In genomic region chr5:24024957-24025356, GRCm38 (mm10) we compare ENCODE assay signal across 27 mouse cellular contexts. TPM values are rescaled to one million over a fixed set of nuclear protein-coding genes. Genes with fewer than 3 reads are reported as not detected.
DNase-seq lines count a peak whose midpoint lies in the region; ATAC-seq and TF ChIP-seq lines count a peak whose summit lies in the region.
"Had no signal": no experiment of that assay in that cellular context is flagged by ENCODE, and none has a peak within 500 bp of the region (broad histone marks: within the 10 kb centered on the region; RNA-seq: fewer than 3 reads in every experiment).

No protein-coding gene starts in this region.

- H3K9me3 ChIP-seq in kidney, embryonic 14.5 days (ENCODE audit: control insufficient read depth, low read length), result no peaks in the 10 kb centered on the region
- H3K9me3 ChIP-seq in kidney, embryonic 15.5 days (replicated peaks), result no peaks in the 10 kb centered on the region
- no peaks in the 10 kb centered on the region for H3K9me3 ChIP-seq in lung, embryonic 16.5 days (ENCODE audit: control insufficient read depth, low read length)
- no peaks in the 10 kb centered on the region for H3K9me3 ChIP-seq in MEL (replicated peaks; ENCODE audit: insufficient read depth, low read length)
- H3K9me3 ChIP-seq: embryonic facial prominence, embryonic 12.5 days; embryonic facial prominence, embryonic 15.5 days; heart, embryonic 13.5 days had no signal

- peak; percentile 10 for DNase-seq in kidney, postnatal 14 days
- no peak for DNase-seq in kidney, adult 9 months
- DNase-seq in lung, postnatal 14 days, result no peak
- DNase-seq in MEL (ENCODE audit: low read depth, low spot score), result peak; percentile 43
- no peak for DNase-seq in right cerebral cortex, postnatal 36 days (ENCODE audit: low spot score in 2 of 2)
- DNase-seq: adrenal gland, adult 8-10 months; adrenal gland, postnatal 25 days; cerebellum, adult 11-12 months; cerebellum, adult 8-10 months; cerebellum, postnatal 10 days; cerebellum, postnatal 36 days; forebrain, postnatal 0 days; gastrocnemius, adult 2 months; gastrocnemius, postnatal 14 days; heart, adult 18-20 months; heart, postnatal 14 days; heart, postnatal 4 days had no signal

- H3K4me2 ChIP-seq in kidney, embryonic 14.5 days (replicated peaks; ENCODE audit: low read depth, low read length), result no peak overlapping the region
- H3K4me2 ChIP-seq in kidney, embryonic 15.5 days, result no peak overlapping the region
- H3K4me2 ChIP-seq in lung, embryonic 16.5 days (ENCODE audit: low read depth, low read length), result no peak overlapping the region
- H3K4me2 ChIP-seq: embryonic facial prominence, embryonic 12.5 days; embryonic facial prominence, embryonic 15.5 days; heart, embryonic 13.5 days; hindbrain, embryonic 14.5 days had no signal

- H3K27me3 ChIP-seq in kidney, embryonic 14.5 days (ENCODE audit: control insufficient read depth, insufficient read depth, low read length), result no peaks in the 10 kb centered on the region
- no peaks in the 10 kb centered on the region; the same call in 1 of the 2 replicates for H3K27me3 ChIP-seq in kidney, embryonic 15.5 days
- no peaks in the 10 kb centered on the region for H3K27me3 ChIP-seq in lung, embryonic 16.5 days (ENCODE audit: control insufficient read depth, insufficient read depth, low read depth, low read length)
- no peaks in the 10 kb centered on the region for H3K27me3 ChIP-seq in MEL (ENCODE audit: control insufficient read depth in 1 of 2, insufficient read depth in 2 of 2, low read length in 2 of 2)
- H3K27me3 ChIP-seq: embryonic facial prominence, embryonic 12.5 days; embryonic facial prominence, embryonic 15.5 days; heart, embryonic 13.5 days had no signal

- no peak for TF ChIP-seq RAD21 in MEL (IDR thresholded peaks at IDR 0.05; ENCODE audit: low read depth, low read length)

- H3K9ac ChIP-seq in kidney, embryonic 14.5 days (ENCODE audit: low read depth, low read length), result no peak overlapping the region
- H3K9ac ChIP-seq in kidney, embryonic 15.5 days, result no peak overlapping the region
- no peak overlapping the region for H3K9ac ChIP-seq in lung, embryonic 16.5 days (ENCODE audit: low read length)
- H3K9ac ChIP-seq in MEL (ENCODE audit: control insufficient read depth, low read depth, low read length, poor library complexity, severe bottlenecking), result no peak overlapping the region
- H3K9ac ChIP-seq: embryonic facial prominence, embryonic 12.5 days; embryonic facial prominence, embryonic 15.5 days; forebrain, postnatal 0 days; heart, embryonic 13.5 days; hindbrain, embryonic 14.5 days had no signal

- TF ChIP-seq EP300 in MEL (IDR thresholded peaks at IDR 0.05; ENCODE audit: low read depth in 1 of 2, low read length in 2 of 2), result 0 out of 4 replicates have a peak, but pooled peaks of 1 of the 2 experiments have one; percentile 12

- 0 out of 2 replicates have a peak, but pooled peaks cover 4% of the 10 kb centered on the region for H3K4me1 ChIP-seq in kidney, embryonic 14.5 days (ENCODE audit: control insufficient read depth, insufficient read depth, low read length)
- peaks cover 11% of the 10 kb centered on the region for H3K4me1 ChIP-seq in kidney, embryonic 15.5 days
- H3K4me1 ChIP-seq in lung, embryonic 16.5 days (replicated peaks; ENCODE audit: control insufficient read depth, insufficient read depth, low read length), result peaks cover 6% of the 10 kb centered on the region
- H3K4me1 ChIP-seq in MEL (ENCODE audit: control insufficient read depth in 1 of 2, insufficient read depth in 2 of 2, low read length in 2 of 2), result peaks cover 13 to 15% of the 10 kb centered on the region in 2 experiments

- H3K36me3 ChIP-seq in kidney, embryonic 14.5 days (ENCODE audit: control insufficient read depth, insufficient read depth, low read length), result no peaks in the 10 kb centered on the region
- no peaks in the 10 kb centered on the region for H3K36me3 ChIP-seq in kidney, embryonic 15.5 days
- H3K36me3 ChIP-seq in lung, embryonic 16.5 days (ENCODE audit: control insufficient read depth, insufficient read depth, low read length), result no peaks in the 10 kb centered on the region
- peaks cover 1 to 26% of the 10 kb centered on the region in 2 experiments; a peak in 3 of 4 replicates for H3K36me3 ChIP-seq in MEL (ENCODE audit: control insufficient read depth in 1 of 2, insufficient read depth in 2 of 2, low read length in 2 of 2)
- H3K36me3 ChIP-seq: embryonic facial prominence, embryonic 12.5 days; embryonic facial prominence, embryonic 15.5 days had no signal

- no peak overlapping the region for H3K4me3 ChIP-seq in kidney, embryonic 14.5 days (ENCODE audit: low read length)
- H3K4me3 ChIP-seq in kidney, embryonic 15.5 days (replicated peaks), result no peak overlapping the region
- H3K4me3 ChIP-seq in lung, embryonic 16.5 days (ENCODE audit: low read length), result no peak overlapping the region
- H3K4me3 ChIP-seq in MEL (ENCODE audit: control insufficient read depth in 1 of 2, insufficient read depth in 1 of 2, low read depth in 2 of 2, low read length in 2 of 2), result no peak overlapping the region
- H3K4me3 ChIP-seq: embryonic facial prominence, embryonic 12.5 days; embryonic facial prominence, embryonic 15.5 days; gastrocnemius, adult 2 months; heart, embryonic 13.5 days had no signal

- TF ChIP-seq CTCF in MEL (IDR thresholded peaks at IDR 0.05 in 2 of 3, conservative IDR thresholded peaks at IDR 0.05 in 1 of 3; ENCODE audit: control insufficient read depth in 1 of 3, insufficient read depth in 1 of 3, low read depth in 2 of 3, low read length in 3 of 3, poor library complexity in 1 of 3, severe bottlenecking in 1 of 3), result no peak

- H3K27ac ChIP-seq in kidney, embryonic 14.5 days (ENCODE audit: low read depth, low read length), result no peak overlapping the region
- no peak overlapping the region for H3K27ac ChIP-seq in kidney, embryonic 15.5 days
- H3K27ac ChIP-seq in lung, embryonic 16.5 days (ENCODE audit: low read length), result no peak overlapping the region
- no peak overlapping the region for H3K27ac ChIP-seq in MEL (ENCODE audit: control insufficient read depth, low read depth, low read length)
- H3K27ac ChIP-seq: embryonic facial prominence, embryonic 12.5 days; embryonic facial prominence, embryonic 15.5 days; gastrocnemius, adult 2 months; heart, embryonic 13.5 days; hindbrain, embryonic 14.5 days had no signal

- 54% methylated on average over 3 of the region's 3 CpGs for WGBS in kidney, embryonic 14.5 days
- WGBS in kidney, embryonic 15.5 days, result 55% methylated on average over 3 of the region's 3 CpGs
- 34% methylated on average over 3 of the region's 3 CpGs for WGBS in lung, embryonic 16.5 days

- peaks cover 44% of the 10 kb centered on the region for H3K79me2 ChIP-seq in MEL (ENCODE audit: control insufficient read depth, insufficient read depth, low read length, poor library complexity)

- peak; percentile 53; the same call in 1 of the 2 replicates for ATAC-seq in kidney, embryonic 14.5 days (ENCODE audit: low FRiP score, low TSS enrichment)
- no peak for ATAC-seq in kidney, embryonic 15.5 days (replicated peaks; ENCODE audit: low FRiP score)
- peak; percentile 63; the same call in 1 of the 2 replicates for ATAC-seq in lung, embryonic 16.5 days (ENCODE audit: low read depth)
- ATAC-seq: activated CD4-positive, CD25-positive, alpha-beta regulatory T cell, adult 4 months; CD4-positive, CD25-positive, alpha-beta regulatory T cell, adult 4 months; forebrain, embryonic 14.5 days; forebrain, postnatal 0 days had no signal

- TF ChIP-seq POLR2A in MEL (IDR thresholded peaks at IDR 0.05; ENCODE audit: control insufficient read depth in 1 of 2, insufficient read depth in 1 of 2, low read depth in 1 of 2, low read length in 2 of 2, poor library complexity in 1 of 2), result no peak

TF ChIP-seq in MEL, 35 proteins besides CTCF, POLR2A, EP300 and RAD21:
- TF ChIP-seq MYC (IDR thresholded peaks at IDR 0.05; ENCODE audit: low read depth, low read length) (0 out of 2 replicates have a peak, but pooled peaks have one; percentile 25), USF1 (IDR thresholded peaks at IDR 0.05; ENCODE audit: low read depth, low read length) (no peak), ETS1 (IDR thresholded peaks at IDR 0.05; ENCODE audit: low read depth, low read length) (0 out of 2 replicates have a peak, but pooled peaks have one; percentile 11)
TF ChIP-seq in MEL: peak in this region for 2.

RNA-seq across cellular contexts. Expression of gene Fam126a, which starts 5.5 kb away (rescaled TPM):
- polyA plus RNA-seq in kidney, embryonic 14.5 days (2014; fragmentation: Nextera tagmentation; extraction: Ambion mirVana), result 10.1 and 26.8 TPM in 2 replicates
- 23.2 and 24.4 TPM in 2 replicates for polyA plus RNA-seq in kidney, embryonic 15.5 days (2015; fragmentation: Nextera tagmentation; extraction: Ambion mirVana)
- polyA plus RNA-seq in lung, embryonic 16.5 days (2015; fragmentation: Nextera tagmentation; extraction: Ambion mirVana), result 16.1 and 17.1 TPM in 2 replicates
- 30.0 and 30.4 TPM in 2 replicates for total RNA-seq in MEL (2012; rRNA removed)
- polyA plus RNA-seq in MEL (2012; ENCODE audit: insufficient read depth in 1 of 2, insufficient read length in 2 of 2, low read depth in 1 of 2, low replicate concordance in 2 of 2, missing spikeins in 1 of 2), result 10 to 100 TPM; 34.7 to 51.1 TPM

Comparison
In these comparisons a context has a peak if more than half of its experiments do, and no peak if none do; other contexts are left out.
1. DNase-seq: peak in kidney, postnatal 14 days (single experiment) and MEL (single experiment); none in kidney, adult 9 months (single experiment), lung, postnatal 14 days (single experiment) and right cerebral cortex, postnatal 36 days (0 of 2).